Mouse (Mus musculus): ENCODE measurements around the gene Baz2a.

DNA sequence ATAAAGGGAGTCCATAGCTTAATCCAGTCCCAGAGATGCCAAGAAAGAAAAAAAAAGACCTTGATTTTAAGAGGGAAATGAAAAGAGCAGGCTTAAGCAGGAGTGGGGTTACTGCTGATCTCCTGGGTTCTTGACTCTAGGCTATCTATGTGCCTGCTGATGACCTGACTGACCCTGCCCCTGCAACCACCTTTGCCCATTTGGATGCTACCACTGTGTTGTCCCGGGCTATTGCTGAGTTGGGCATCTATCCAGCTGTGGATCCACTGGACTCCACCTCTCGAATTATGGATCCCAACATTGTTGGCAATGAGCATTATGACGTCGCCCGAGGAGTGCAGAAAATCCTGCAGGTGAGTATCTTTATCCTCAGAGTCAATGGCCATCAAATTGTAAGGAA is 3.2 kb upstream of the Baz2a start:
- TF ChIP-seq CTCF (conservative IDR thresholded peaks at IDR 0.05; ENCODE audit: low read length) (no peak), POU5F1 (IDR thresholded peaks at IDR 0.05; ENCODE audit: borderline replicate concordance, low read length) (no peak)
